Mouse (Mus musculus) myocyte (in vitro differentiated cells): Measurements from ENCODE around the gene Ppp1cb. TPM values are rescaled to one million over a fixed set of nuclear protein-coding genes. Genes with fewer than 3 reads are reported as not detected.

Experiments
- H3K27me3 ChIP-seq: one replicate; pipeline ENCODE4 v1.6.1; 2011; ENCODE audit not compliant: control insufficient read depth, insufficient read depth, insufficient read length
- H3K36me3 ChIP-seq: one replicate; pipeline ENCODE4 v1.6.1; 2011; ENCODE audit not compliant: control insufficient read depth, insufficient read depth
- H3K4me2 ChIP-seq: one replicate; pipeline ENCODE4 v1.6.1; 2011; ENCODE audit warnings: low read depth, control low read depth
- H3K4me3 ChIP-seq: one replicate; pipeline ENCODE4 v1.5.1; 2011; ENCODE audit warnings: mild to moderate bottlenecking, control low read depth, moderate library complexity
- H3K79me2 ChIP-seq: one replicate; pipeline ENCODE4 v1.6.1; 2011; ENCODE audit not compliant: control insufficient read depth, insufficient read depth
- H3ac ChIP-seq: one replicate; pipeline ENCODE4 v1.6.1; 2011; ENCODE audit not compliant: control insufficient read depth, insufficient read length
- CEBPB ChIP-seq: IDR thresholded peaks from 2 replicates; pipeline ENCODE4 v1.6.1; 2011; ENCODE audit warnings: mild to moderate bottlenecking, moderate library complexity; ENCODE audit not compliant: poor library complexity, insufficient read depth, severe bottlenecking
- E2F4 ChIP-seq: IDR thresholded peaks from one replicate; pipeline ENCODE4 v1.6.1; 2011; ENCODE audit warnings: mild to moderate bottlenecking, control low read depth, moderate library complexity; ENCODE audit not compliant: insufficient read depth
- MAX ChIP-seq: IDR thresholded peaks from one replicate; pipeline ENCODE4 v1.6.1; 2011; ENCODE audit warnings: low read depth, mild to moderate bottlenecking, control low read depth
- MYOD1 ChIP-seq, 3 experiments: IDR thresholded peaks; one replicate each; pipeline ENCODE4 v1.6.1; 2011; ENCODE audit warnings: control low read depth in 2 of 3, low read depth in 2 of 3, mild to moderate bottlenecking in 2 of 3, moderate library complexity in 1 of 3; ENCODE audit not compliant: insufficient read length in 2 of 3, control insufficient read depth in 1 of 3
- MYOG ChIP-seq, 3 experiments: IDR thresholded peaks; one replicate each; pipeline ENCODE4 v1.6.1; 2011; ENCODE audit warnings: control low read depth in 2 of 3, low read depth in 2 of 3, mild to moderate bottlenecking in 2 of 3; ENCODE audit not compliant: insufficient read length in 2 of 3, control insufficient read depth in 1 of 3, insufficient read depth in 1 of 3
- POLR2A ChIP-seq: IDR thresholded peaks from one replicate; pipeline ENCODE4 v1.6.1; 2011; ENCODE audit warnings: low read depth, mild to moderate bottlenecking, control low read depth, moderate library complexity; ENCODE audit not compliant: insufficient read length
- POLR2AphosphoS2 ChIP-seq: IDR thresholded peaks from one replicate; pipeline ENCODE4 v1.6.1; 2011; ENCODE audit warnings: low read depth, control low read depth; ENCODE audit not compliant: insufficient read length
- REST ChIP-seq: IDR thresholded peaks from one replicate; pipeline ENCODE4 v1.6.1; 2011; ENCODE audit warnings: mild to moderate bottlenecking, control low read depth, moderate library complexity; ENCODE audit not compliant: insufficient read depth, insufficient read length
- SRF ChIP-seq: IDR thresholded peaks from one replicate; pipeline ENCODE4 v1.6.1; 2011; ENCODE audit warnings: low read depth; ENCODE audit not compliant: control insufficient read depth, insufficient read length
- TCF12 ChIP-seq: IDR thresholded peaks from one replicate; pipeline ENCODE4 v1.6.1; 2011; ENCODE audit warnings: mild to moderate bottlenecking, control low read depth; ENCODE audit not compliant: poor library complexity, insufficient read depth, severe bottlenecking
- TCF3 ChIP-seq: IDR thresholded peaks from one replicate; pipeline ENCODE4 v1.6.1; 2011; ENCODE audit warnings: low read depth, control low read depth; ENCODE audit not compliant: insufficient read length
- USF1 ChIP-seq: IDR thresholded peaks from one replicate; pipeline ENCODE4 v1.6.1; 2011; ENCODE audit warnings: low read depth, mild to moderate bottlenecking, control low read depth, moderate library complexity
- polyA plus RNA-seq: library from polyadenylated mRNA; unstranded; fragments of >200 nt; fragmentation: generic; extraction: Trizol; gene quantifications from one replicate; pipeline ENCODE4 v1.2.1, GENCODE M21; 2012; ENCODE audit warnings: missing spikeins

Ppp1cb gene
- polyA plus RNA-seq, 1 experiment: 62.5 TPM

- H3K4me2 ChIP-seq: no peak overlapping the region
- H3ac ChIP-seq: no peak overlapping the region
- H3K36me3 ChIP-seq: no peaks in the 10 kb centered on the region
- no peaks in the 10 kb centered on the region for H3K79me2 ChIP-seq
- no peaks in the 10 kb centered on the region for H3K27me3 ChIP-seq
- TF ChIP-seq MYOD1 (IDR thresholded peaks at IDR 0.05; ENCODE audit: control insufficient read depth in 1 of 3, insufficient read length in 2 of 3, low read depth in 2 of 3) (peak in 1 of 3 experiments; percentile 38), USF1 (no peak)
- H3K4me3 ChIP-seq: no peak overlapping the region
Observed at GRCm38 (mm10) chr5:32445287-32445921, 13.2 kb upstream of the Ppp1cb start.

- H3K4me3 ChIP-seq: no peak overlapping the region
- H3K36me3 ChIP-seq: no peaks in the 10 kb centered on the region
- peak overlapping the region; percentile 42 for H3K4me2 ChIP-seq
- no peaks in the 10 kb centered on the region for H3K79me2 ChIP-seq
- H3ac ChIP-seq: no peak overlapping the region
- TF ChIP-seq MYOD1 (IDR thresholded peaks at IDR 0.05; ENCODE audit: control insufficient read depth in 1 of 3, insufficient read length in 2 of 3, low read depth in 2 of 3) (no peak), MYOG (IDR thresholded peaks at IDR 0.05; ENCODE audit: control insufficient read depth in 1 of 3, insufficient read depth in 1 of 3, insufficient read length in 2 of 3, low read depth in 2 of 3) (no peak), REST (no peak), TCF12 (no peak)
- no peaks in the 10 kb centered on the region for H3K27me3 ChIP-seq
Observed at GRCm38 (mm10) chr5:32446394-32446793, 12.2 kb upstream of the Ppp1cb start.

GRCm38 (mm10) chr5:32446810-32447209 is 11.8 kb upstream of the Ppp1cb start:
- no peak overlapping the region for H3K4me3 ChIP-seq
- H3K27me3 ChIP-seq: no peaks in the 10 kb centered on the region
- H3ac ChIP-seq: no peak overlapping the region
- no peak overlapping the region for H3K4me2 ChIP-seq
- TF ChIP-seq MYOD1 (IDR thresholded peaks at IDR 0.05; ENCODE audit: control insufficient read depth in 1 of 3, insufficient read length in 2 of 3, low read depth in 2 of 3) (no peak), POLR2AphosphoS2 (no peak), SRF (no peak), REST (no peak), USF1 (no peak), TCF3 (no peak), E2F4 (no peak), POLR2A (no peak), CEBPB (no peak), MAX (no peak), MYOG (IDR thresholded peaks at IDR 0.05; ENCODE audit: control insufficient read depth in 1 of 3, insufficient read depth in 1 of 3, insufficient read length in 2 of 3, low read depth in 2 of 3) (no peak), TCF12 (no peak)
- no peaks in the 10 kb centered on the region for H3K36me3 ChIP-seq
- H3K79me2 ChIP-seq: no peaks in the 10 kb centered on the region

GRCm38 (mm10) chr5:32459251-32459881 is 723 bp downstream of the Ppp1cb start:
- H3K4me3 ChIP-seq: peak overlapping the region; percentile 86
- H3K36me3 ChIP-seq: no peaks in the 10 kb centered on the region
- TF ChIP-seq SRF (no peak), TCF3 (no peak), MYOG (IDR thresholded peaks at IDR 0.05; ENCODE audit: control insufficient read depth in 1 of 3, insufficient read depth in 1 of 3, insufficient read length in 2 of 3, low read depth in 2 of 3) (no peak), TCF12 (no peak), MYOD1 (IDR thresholded peaks at IDR 0.05; ENCODE audit: control insufficient read depth in 1 of 3, insufficient read length in 2 of 3, low read depth in 2 of 3) (no peak), REST (peak; percentile 28), MAX (no peak), POLR2A (peak; percentile 50), POLR2AphosphoS2 (no peak), E2F4 (no peak), USF1 (no peak)
- no peaks in the 10 kb centered on the region for H3K27me3 ChIP-seq
- peak overlapping the region; percentile 89 for H3ac ChIP-seq
- peaks cover 50% of the 10 kb centered on the region for H3K79me2 ChIP-seq
- peak overlapping the region; percentile 73 for H3K4me2 ChIP-seq
